Comparison of ENCODE assay signal across 9 mouse cellular contexts in the genomic region with DNA sequence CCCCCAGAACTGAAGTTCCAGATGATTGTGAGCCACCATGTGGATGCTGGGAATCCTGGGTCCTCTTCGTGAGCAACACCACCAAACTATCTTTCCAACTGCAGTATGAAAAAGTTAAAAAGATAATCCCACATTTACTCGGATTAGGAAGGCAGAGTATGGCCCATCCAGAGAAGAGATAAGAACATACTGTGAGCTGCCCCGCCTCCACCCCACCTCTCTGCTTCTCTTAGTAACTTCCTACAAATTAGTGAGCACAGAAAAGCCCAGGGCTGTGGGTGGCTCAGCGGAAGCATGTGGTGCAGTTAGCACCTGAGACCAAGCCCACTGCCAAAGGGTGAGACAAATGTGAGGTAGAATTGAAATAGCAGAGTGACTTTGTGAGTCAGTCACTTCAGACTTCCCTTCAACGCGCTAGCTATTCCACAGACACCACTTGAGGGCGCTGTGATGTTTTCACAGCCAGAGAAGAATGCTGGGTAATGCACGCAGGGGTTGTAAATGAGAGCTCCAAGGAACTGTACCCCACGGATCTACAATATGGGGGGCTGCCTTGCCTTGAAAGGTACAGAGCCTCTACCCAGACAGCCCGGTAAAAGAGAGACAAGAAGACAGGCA.
DNase-seq lines count a peak whose midpoint lies in the region; ATAC-seq lines count a peak whose summit lies in the region.
"Had no signal": no experiment of that assay in that cellular context is flagged by ENCODE, and none has a peak within 500 bp of the region (broad histone marks: within the 10 kb centered on the region; RNA-seq: fewer than 3 reads in every experiment).

No protein-coding gene starts in this region.

- ATAC-seq in limb, embryonic 11.5 days (ENCODE audit: insufficient number of reproducible peaks, low FRiP score, low TSS enrichment, low read depth) = no peak
- ATAC-seq in frontal cortex, adult (ENCODE audit: low TSS enrichment) = peak; percentile 73
- no peak for ATAC-seq in liver, embryonic 16.5 days (ENCODE audit: low read depth)

- DNase-seq in limb, embryonic 11.5 days (ENCODE audit: low spot score) = peak; percentile 35
- DNase-seq in limb, embryonic 10.5 days (ENCODE audit: low spot score) = no peak
- peak; percentile 29 for DNase-seq in adrenal gland, adult 8-10 months
- DNase-seq in kidney, postnatal 10 days = peak; percentile 59
- DNase-seq in right cerebral cortex, postnatal 14 days = peak; percentile 63
- no peak for DNase-seq in spleen, adult 12 weeks (ENCODE audit: low spot score)

- 41% methylated on average over 10 of the region's 10 CpGs for WGBS in limb, embryonic 11.5 days
- 43% methylated on average over 10 of the region's 10 CpGs for WGBS in limb, embryonic 10.5 days
- 23% methylated on average over 10 of the region's 10 CpGs for WGBS in liver, embryonic 16.5 days (ENCODE audit: insufficient replicate concordance)

- no peaks in the 10 kb centered on the region for H3K4me1 ChIP-seq in limb, embryonic 11.5 days (ENCODE audit: control insufficient read depth, insufficient read depth, low read length)
- no peaks in the 10 kb centered on the region for H3K4me1 ChIP-seq in limb, embryonic 10.5 days
- no peaks in the 10 kb centered on the region for H3K4me1 ChIP-seq in liver, embryonic 16.5 days (ENCODE audit: control insufficient read depth, low read depth, low read length)
- H3K4me1 ChIP-seq: embryonic facial prominence, embryonic 15.5 days had no signal

- H3K27me3 ChIP-seq in limb, embryonic 11.5 days (ENCODE audit: control insufficient read depth, insufficient read depth, low read length) = no peaks in the 10 kb centered on the region
- H3K27me3 ChIP-seq in limb, embryonic 10.5 days (ENCODE audit: low read depth, poor library complexity, severe bottlenecking) = no peaks in the 10 kb centered on the region
- no peaks in the 10 kb centered on the region for H3K27me3 ChIP-seq in liver, embryonic 16.5 days (ENCODE audit: control insufficient read depth, insufficient read depth, low read depth, low read length)
- H3K27me3 ChIP-seq: embryonic facial prominence, embryonic 15.5 days had no signal

- H3K4me2 ChIP-seq in limb, embryonic 11.5 days (ENCODE audit: low read depth, severe bottlenecking) = no peak overlapping the region
- H3K4me2 ChIP-seq in liver, embryonic 16.5 days (ENCODE audit: low read depth, low read length) = peak overlapping the region; percentile 20; the same call in 1 of the 2 replicates
- H3K4me2 ChIP-seq: embryonic facial prominence, embryonic 15.5 days had no signal

- H3K36me3 ChIP-seq in limb, embryonic 11.5 days (ENCODE audit: control insufficient read depth, insufficient read depth, low read length) = no peaks in the 10 kb centered on the region
- no peaks in the 10 kb centered on the region for H3K36me3 ChIP-seq in limb, embryonic 10.5 days
- H3K36me3 ChIP-seq in liver, embryonic 16.5 days (ENCODE audit: control insufficient read depth, insufficient read depth) = no peaks in the 10 kb centered on the region
- H3K36me3 ChIP-seq: embryonic facial prominence, embryonic 15.5 days had no signal

- no peaks in the 10 kb centered on the region for H3K9me3 ChIP-seq in limb, embryonic 11.5 days (ENCODE audit: control insufficient read depth, low read length)
- H3K9me3 ChIP-seq in limb, embryonic 10.5 days (replicated peaks) = no peaks in the 10 kb centered on the region
- H3K9me3 ChIP-seq in liver, embryonic 16.5 days (replicated peaks; ENCODE audit: control insufficient read depth, low read length) = no peaks in the 10 kb centered on the region
- H3K9me3 ChIP-seq: embryonic facial prominence, embryonic 15.5 days had no signal

- no peak overlapping the region for H3K27ac ChIP-seq in limb, embryonic 11.5 days (replicated peaks; ENCODE audit: low read depth, low read length)
- no peak overlapping the region for H3K27ac ChIP-seq in limb, embryonic 10.5 days
- no peak overlapping the region for H3K27ac ChIP-seq in liver, embryonic 16.5 days (ENCODE audit: low read length)
- H3K27ac ChIP-seq: embryonic facial prominence, embryonic 15.5 days had no signal

- no peak overlapping the region for H3K4me3 ChIP-seq in limb, embryonic 11.5 days (ENCODE audit: low read depth, low read length)
- H3K4me3 ChIP-seq in limb, embryonic 10.5 days = no peak overlapping the region
- H3K4me3 ChIP-seq in liver, embryonic 16.5 days (ENCODE audit: low read depth, low read length) = no peak overlapping the region
- H3K4me3 ChIP-seq: embryonic facial prominence, embryonic 15.5 days had no signal

- H3K9ac ChIP-seq in limb, embryonic 11.5 days (ENCODE audit: low read length) = no peak overlapping the region
- no peak overlapping the region for H3K9ac ChIP-seq in liver, embryonic 16.5 days (ENCODE audit: low read depth, low read length)
- H3K9ac ChIP-seq: embryonic facial prominence, embryonic 15.5 days had no signal

Comparison
In these comparisons a context has a peak if more than half of its experiments do, and no peak if none do; other contexts are left out.
1. DNase-seq: peak in limb, embryonic 11.5 days (single experiment), adrenal gland, adult 8-10 months (single experiment), kidney, postnatal 10 days (single experiment) and right cerebral cortex, postnatal 14 days (single experiment); none in limb, embryonic 10.5 days (single experiment) and spleen, adult 12 weeks (single experiment).